Mouse (Mus musculus) liver, adult (tissue): Measurements from ENCODE around the gene Mctp2.

Experiments used
- GATA4 ChIP-seq: IDR thresholded peaks from 2 replicates; pipeline ENCODE4 v1.6.1; 2014; ENCODE audit warnings: mild to moderate bottlenecking, low read length; ENCODE audit not compliant: insufficient replicate concordance

Gene Mctp2

GRCm38 (mm10) chr7:72150799-72151708, 155.4 kb downstream of the Mctp2 start:
- no peak for TF ChIP-seq GATA4

DNA sequence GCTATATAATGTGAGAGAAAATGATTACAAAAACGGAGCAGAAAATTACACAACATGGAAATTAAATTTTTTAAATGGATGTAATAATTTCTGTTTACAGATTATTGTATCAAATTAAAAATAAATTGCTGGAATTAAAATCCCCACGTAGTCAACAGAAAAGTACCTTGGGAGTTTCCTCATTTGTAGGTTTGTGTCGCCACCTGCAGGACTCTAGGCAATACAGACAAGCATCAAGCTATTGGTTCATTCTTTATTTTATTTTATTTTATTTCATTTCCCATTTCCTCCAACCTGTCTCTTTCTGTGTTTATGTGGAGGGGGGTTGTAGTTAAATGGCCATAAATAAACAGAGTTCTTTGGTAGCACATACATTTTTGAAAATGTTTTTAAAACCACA, 157.3 kb downstream of the Mctp2 start:
- no peak for TF ChIP-seq GATA4

- no peak for TF ChIP-seq GATA4
Measured at GRCm38 (mm10) chr7:72146849-72147248, 159.6 kb downstream of the Mctp2 start.

GRCm38 (mm10) chr7:72145726-72146520, 160.5 kb downstream of the Mctp2 start:
- no peak for TF ChIP-seq GATA4

DNA sequence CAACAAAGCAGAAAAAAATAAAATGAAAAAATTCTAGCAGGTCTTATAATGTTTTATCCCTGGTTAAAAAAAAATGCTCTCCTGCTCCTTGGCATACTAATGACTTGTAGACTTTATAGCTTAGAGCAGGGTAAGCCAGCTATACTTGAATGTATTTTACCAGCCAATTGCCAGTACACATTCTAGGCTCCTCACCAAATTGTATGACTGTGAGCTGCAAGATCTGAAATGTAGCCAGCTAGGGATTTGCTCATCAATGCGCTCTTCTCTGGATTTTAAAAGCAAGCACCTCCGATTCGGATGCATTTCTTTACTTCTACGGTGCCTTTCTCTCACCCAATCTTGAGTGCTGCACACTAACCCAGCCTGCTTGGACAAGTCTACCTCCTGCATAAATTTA, 167.7 kb downstream of the Mctp2 start:
- TF ChIP-seq GATA4 = no peak

DNA sequence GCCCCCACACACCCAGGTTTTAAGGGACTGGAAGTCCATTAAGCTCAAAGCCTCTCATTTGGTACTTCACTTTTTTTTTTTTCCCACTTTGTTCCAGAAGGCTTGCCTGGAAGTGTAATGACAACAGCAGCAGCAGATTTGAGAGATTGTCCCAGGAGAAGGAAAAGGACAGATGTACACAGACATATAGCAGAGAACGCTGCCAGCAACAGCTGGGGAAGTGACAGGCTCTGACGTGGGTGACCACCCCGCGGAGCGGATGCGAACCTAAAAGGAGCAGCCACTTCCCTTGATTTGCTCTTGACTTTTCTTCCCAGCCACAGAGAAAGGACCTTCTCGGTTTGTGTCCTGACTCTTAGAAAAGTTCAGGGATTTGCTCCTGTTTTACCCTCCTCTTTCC, 185.4 kb downstream of the Mctp2 start:
- TF ChIP-seq GATA4 = no peak

DNA sequence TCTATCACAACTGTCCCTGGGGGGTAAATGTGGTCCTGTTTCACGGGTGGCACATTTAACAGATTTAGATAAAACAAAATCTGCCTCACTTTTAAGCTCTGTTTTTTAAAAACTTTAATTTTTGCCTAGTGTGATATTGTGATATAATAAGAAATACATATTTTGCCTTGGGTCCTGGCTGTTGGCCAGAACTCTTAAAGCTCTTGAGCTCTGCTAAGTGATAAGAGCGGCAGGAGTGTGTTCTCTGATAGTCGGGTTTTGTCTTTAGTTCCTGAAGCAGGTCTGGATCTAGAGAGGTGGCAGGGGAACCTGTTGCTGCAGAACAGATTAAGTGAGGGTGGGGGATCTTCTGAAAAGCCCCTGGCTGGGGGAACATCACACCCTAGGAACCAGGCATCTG, 186.7 kb downstream of the Mctp2 start:
- TF ChIP-seq GATA4 = no peak

- no peak for TF ChIP-seq GATA4
Measured at GRCm38 (mm10) chr7:72117376-72118077, 188.9 kb downstream of the Mctp2 start.

- no peak for TF ChIP-seq GATA4
Measured at GRCm38 (mm10) chr7:72115073-72115472, 191.3 kb downstream of the Mctp2 start.

- no peak for TF ChIP-seq GATA4
Measured at GRCm38 (mm10) chr7:72110578-72110977, 195.8 kb downstream of the Mctp2 start.

DNA sequence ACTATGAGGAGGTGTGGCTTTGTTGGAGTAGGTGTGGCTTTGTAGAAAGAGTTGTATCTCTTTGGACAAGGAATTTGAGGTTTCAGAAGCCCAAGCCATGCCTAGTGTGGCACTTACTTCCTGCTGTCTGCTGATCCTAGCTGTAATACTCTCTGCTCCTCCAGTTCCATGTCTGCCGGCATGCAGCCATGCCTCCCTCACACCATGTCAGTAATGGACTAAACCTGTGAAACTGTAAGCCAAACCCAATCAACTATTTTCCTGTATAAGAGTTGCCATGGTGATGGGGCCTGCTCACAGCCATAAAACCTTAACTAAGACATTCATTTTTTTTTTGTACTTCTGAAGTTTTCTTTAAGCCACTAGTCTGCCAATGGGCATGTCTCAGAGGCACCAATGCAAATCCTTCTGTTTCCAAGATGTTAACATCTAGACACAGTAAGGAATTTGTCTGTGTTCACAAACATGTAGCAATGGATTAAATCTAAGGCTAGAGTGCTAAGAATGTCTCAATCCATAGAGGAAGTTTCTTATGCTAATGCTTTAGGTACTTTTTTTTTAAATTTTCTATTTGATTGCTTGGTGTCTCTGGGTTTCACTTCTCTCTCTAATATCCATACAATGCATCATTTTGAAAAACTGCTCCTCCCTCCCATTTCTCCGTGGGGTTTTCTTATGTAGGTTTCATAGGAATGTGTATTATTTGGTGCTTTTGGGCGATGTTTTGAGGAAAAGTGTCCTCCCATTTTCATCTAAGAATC, 197.6 kb downstream of the Mctp2 start:
- no peak for TF ChIP-seq GATA4

DNA sequence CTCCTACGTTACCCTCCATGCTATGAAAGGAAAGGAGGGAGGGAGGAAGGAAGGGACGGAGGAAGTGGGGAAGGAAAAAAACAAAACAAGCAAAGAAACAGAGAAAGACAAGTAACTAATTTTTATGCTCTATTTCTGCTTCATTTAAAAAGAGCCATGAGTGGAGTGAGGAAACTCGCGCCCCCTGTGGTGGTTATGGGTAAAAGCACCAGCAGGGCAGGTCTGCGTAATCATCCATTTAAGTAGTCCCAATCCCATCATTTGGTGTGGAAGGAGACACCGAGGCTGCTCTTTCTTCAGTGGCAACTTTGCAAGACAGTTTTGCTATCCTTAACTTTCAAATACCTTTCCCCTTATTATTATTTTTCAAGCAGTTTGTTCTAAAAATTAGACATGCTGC, 202.2 kb downstream of the Mctp2 start:
- TF ChIP-seq GATA4 = no peak

GRCm38 (mm10) chr7:72103654-72104053, 202.8 kb downstream of the Mctp2 start:
- TF ChIP-seq GATA4 = no peak

DNA sequence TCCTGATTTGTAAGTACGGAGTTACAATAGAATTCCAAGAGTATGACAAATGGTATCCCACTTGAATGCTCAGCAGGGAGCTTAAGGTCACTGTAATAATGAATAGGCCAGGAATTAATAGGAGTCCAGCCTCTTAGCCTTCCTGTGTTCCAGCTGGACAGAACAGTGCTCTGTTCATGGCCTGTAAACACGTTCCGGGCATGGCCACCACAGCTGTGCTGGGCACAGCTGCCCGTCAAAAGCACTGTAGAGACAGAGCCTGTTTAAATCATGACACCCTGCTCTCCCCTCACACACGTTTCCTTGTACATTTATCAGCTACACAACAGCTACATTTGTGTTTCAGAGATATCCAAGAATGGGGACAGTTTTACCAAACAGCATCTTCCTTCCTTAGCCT, 205.7 kb downstream of the Mctp2 start:
- TF ChIP-seq GATA4 = no peak

DNA sequence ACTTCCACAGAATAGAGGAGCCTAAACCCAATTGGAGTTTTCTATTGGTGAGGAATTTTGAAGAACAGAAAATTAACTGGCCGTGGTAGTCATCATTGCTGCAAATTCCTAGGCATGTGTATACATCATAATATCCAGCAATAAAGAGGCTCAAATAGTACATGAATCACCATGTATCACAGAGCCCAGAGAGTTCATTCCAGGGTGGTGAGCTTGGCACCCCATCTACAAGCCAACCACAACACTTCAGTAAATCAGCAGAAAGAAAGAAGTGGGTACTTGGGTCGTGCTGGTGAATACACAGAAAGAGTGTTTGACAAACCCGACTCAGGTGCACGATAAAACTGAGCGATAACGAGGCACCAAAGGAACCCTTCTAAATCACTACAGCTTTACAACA, 207.8 kb downstream of the Mctp2 start:
- TF ChIP-seq GATA4 = no peak
